Mouse (Mus musculus) ES-Bruce4 (cell line): ENCODE measurements at regions not wholly inside any gene's neighbourhood (a gene's known extent, or its start where the extent isn't known, plus 50 kb on each side); places are given as distances from the start of the nearest gene placed in this dataset.
A peak's percentile ranks its signal among the peaks of the same experiment; 100 is the strongest.

ENCODE experiments used
- H3K27ac ChIP-seq: 2 replicates; pipeline ENCODE4 v1.5.1; 2012; ENCODE audit warnings: low read length, inconsistent platforms; ENCODE audit not compliant: insufficient read depth
- H3K27me3 ChIP-seq: 2 replicates; pipeline ENCODE4 v1.6.1; 2012; ENCODE audit warnings: mild to moderate bottlenecking, low read length, inconsistent platforms; ENCODE audit not compliant: control insufficient read depth, poor library complexity, insufficient read depth, severe bottlenecking
- H3K36me3 ChIP-seq: 2 replicates; pipeline ENCODE4 v1.6.1; 2012; ENCODE audit warnings: inconsistent platforms, mild to moderate bottlenecking, low read length, moderate library complexity; ENCODE audit not compliant: control insufficient read depth, poor library complexity, insufficient read depth, severe bottlenecking
- H3K4me1 ChIP-seq: one replicate; pipeline ENCODE4 v1.8.1; 2011; ENCODE audit warnings: low read length; ENCODE audit not compliant: control insufficient read depth, insufficient read depth
- H3K4me3 ChIP-seq: 2 replicates; pipeline ENCODE4 v1.5.1; 2011; ENCODE audit warnings: low read depth, mild to moderate bottlenecking, low read length
- H3K9ac ChIP-seq: 2 replicates; pipeline ENCODE4 v1.6.1; 2012; ENCODE audit warnings: low read depth, mild to moderate bottlenecking, inconsistent platforms; ENCODE audit not compliant: poor library complexity, severe bottlenecking
- H3K9me3 ChIP-seq: replicated peaks from 2 replicates; pipeline ENCODE4 v1.6.1; 2012; ENCODE audit warnings: mild to moderate bottlenecking, low read length, inconsistent platforms; ENCODE audit not compliant: control insufficient read depth, poor library complexity, insufficient read depth, severe bottlenecking
- CTCF ChIP-seq: IDR thresholded peaks from one replicate; pipeline ENCODE4 v1.8.1; 2011; ENCODE audit warnings: low read depth, low read length
- EP300 ChIP-seq: IDR thresholded peaks from 2 replicates; pipeline ENCODE4 v1.6.1; 2011; ENCODE audit warnings: low read depth, low read length; ENCODE audit not compliant: insufficient read depth
- POLR2A ChIP-seq: IDR thresholded peaks from one replicate; pipeline ENCODE4 v1.8.1; 2011; ENCODE audit warnings: low read length; ENCODE audit not compliant: insufficient read depth

DNA sequence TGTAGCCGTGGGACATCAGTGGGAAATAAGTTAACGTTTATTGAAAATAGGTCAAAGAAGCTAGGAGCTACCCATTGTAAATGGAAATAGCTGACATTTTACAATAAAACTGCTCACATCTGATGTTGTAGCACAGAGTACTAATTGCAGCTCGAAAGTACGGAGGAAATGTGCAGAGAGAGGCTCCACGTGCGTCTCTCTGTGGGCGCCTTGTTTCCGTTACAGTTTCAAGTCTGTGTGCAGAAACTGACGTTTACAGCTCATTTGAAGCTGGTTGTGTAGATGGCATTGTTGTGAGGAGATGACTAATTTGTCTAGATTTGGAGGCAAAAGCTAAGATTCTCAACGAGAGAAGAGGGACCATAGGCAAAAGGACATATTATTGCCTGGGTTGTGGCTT, 78.4 kb upstream of the Stard3nl start:
- Histone ChIP-seq H3K9me3 (no peaks in the 10 kb centered on the region), H3K4me3 (no peak overlapping the region), H3K27me3 (no peaks in the 10 kb centered on the region), H3K4me1 (no peaks in the 10 kb centered on the region), H3K9ac (no peak overlapping the region), H3K36me3 (no peaks in the 10 kb centered on the region), H3K27ac (no peak overlapping the region)
- TF ChIP-seq CTCF (no peak), EP300 (no peak), POLR2A (no peak)

DNA sequence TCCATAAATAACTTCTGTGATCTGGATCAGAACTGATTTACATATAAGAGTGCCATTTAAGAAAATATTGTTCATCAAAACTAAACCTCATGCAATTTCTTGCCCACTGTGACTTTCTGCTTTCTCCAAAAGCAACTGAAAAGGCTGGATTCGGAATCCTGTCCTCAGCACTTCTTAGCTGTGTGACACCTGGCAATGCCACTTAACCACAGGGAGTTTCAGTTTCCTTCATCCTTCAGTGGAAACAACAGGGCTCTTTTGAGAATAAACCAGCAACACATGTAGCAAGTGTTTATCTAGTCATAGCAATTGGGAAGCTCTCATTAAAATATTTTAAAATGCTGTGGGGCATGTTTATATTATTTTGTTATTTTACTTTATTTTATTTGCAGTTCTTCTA, 75.1 kb upstream of the Stard3nl start:
- TF ChIP-seq POLR2A (no peak), EP300 (no peak), CTCF (no peak)
- Histone ChIP-seq H3K36me3 (no peaks in the 10 kb centered on the region), H3K9me3 (no peaks in the 10 kb centered on the region), H3K4me1 (no peaks in the 10 kb centered on the region), H3K4me3 (no peak overlapping the region), H3K27ac (no peak overlapping the region), H3K27me3 (no peaks in the 10 kb centered on the region), H3K9ac (no peak overlapping the region)

DNA sequence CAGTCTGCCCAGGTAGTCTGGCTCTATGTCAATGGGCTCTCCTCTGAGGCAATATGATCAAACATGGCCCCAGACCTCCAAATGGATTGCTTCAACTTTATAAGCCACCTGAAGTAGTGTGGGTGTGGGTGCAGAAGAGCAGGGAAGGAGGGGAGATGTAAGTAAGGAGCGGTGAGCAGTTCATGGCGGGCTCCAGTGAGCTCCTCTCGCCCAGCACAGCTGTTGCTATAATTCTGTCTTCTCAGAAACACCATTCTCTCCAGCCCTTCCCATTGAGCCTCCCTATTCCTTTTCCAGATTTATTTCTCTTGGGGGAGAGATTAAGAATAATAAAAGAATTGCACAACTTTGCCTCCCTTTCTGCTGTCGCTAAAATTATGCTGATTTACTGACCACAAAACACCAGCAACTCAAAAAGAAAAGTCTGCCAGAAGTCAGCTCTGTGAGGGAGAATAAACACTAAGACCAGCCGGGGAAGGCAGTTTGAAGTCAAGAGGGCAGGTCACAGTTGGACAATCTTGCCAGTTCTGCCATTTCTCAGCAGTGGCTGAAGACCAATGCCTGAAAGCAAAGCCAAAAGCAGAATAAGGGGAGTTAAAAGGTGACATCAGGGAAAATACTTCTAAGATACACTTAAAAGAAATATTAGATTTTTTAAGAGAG, 71.3 kb upstream of the Stard3nl start:
- Histone ChIP-seq H3K27me3 (no peaks in the 10 kb centered on the region), H3K27ac (no peak overlapping the region), H3K36me3 (no peaks in the 10 kb centered on the region), H3K9me3 (no peaks in the 10 kb centered on the region), H3K4me1 (no peaks in the 10 kb centered on the region), H3K4me3 (no peak overlapping the region), H3K9ac (no peak overlapping the region)
- TF ChIP-seq POLR2A (no peak), CTCF (no peak), EP300 (no peak)

- TF ChIP-seq EP300 (no peak), CTCF (peak; percentile 44)
- Histone ChIP-seq H3K27me3 (no peaks in the 10 kb centered on the region), H3K36me3 (no peaks in the 10 kb centered on the region), H3K27ac (no peak overlapping the region), H3K9me3 (no peaks in the 10 kb centered on the region), H3K4me3 (no peak overlapping the region), H3K4me1 (no peaks in the 10 kb centered on the region), H3K9ac (no peak overlapping the region)
Observed at GRCm38 (mm10) chr13:19462966-19463365, 67.4 kb upstream of the Stard3nl start.

DNA sequence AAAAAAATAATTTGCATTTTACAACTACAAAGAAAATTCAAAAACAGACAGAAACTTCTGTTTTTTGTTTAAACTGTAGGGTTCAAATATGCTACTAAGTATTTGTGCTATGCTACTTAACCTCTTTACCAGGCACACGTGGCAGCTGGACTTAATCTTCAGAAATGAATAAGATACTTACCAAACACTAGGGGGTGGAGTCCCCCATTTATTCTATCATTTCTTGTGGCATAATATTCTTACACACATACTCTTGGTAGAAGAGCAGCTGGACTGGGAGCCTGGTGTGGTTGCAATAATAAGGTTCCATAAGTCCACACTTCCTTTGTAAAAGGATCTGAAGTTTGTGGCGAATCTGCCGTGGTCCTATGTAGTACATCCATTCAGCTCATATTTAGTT, 53.8 kb upstream of the Stard3nl start:
- H3K4me1 ChIP-seq = no peaks in the 10 kb centered on the region
- H3K9me3 ChIP-seq = no peaks in the 10 kb centered on the region
- H3K36me3 ChIP-seq = no peaks in the 10 kb centered on the region
- no peak overlapping the region for H3K27ac ChIP-seq
- no peak for TF ChIP-seq EP300
- no peak for TF ChIP-seq CTCF
- no peak for TF ChIP-seq POLR2A
- no peaks in the 10 kb centered on the region for H3K27me3 ChIP-seq
- H3K9ac ChIP-seq = no peak overlapping the region
- H3K4me3 ChIP-seq = no peak overlapping the region
